Mouse (Mus musculus): ENCODE data around the gene Adcy3. TPM values are rescaled to one million over a fixed set of nuclear protein-coding genes. Genes with fewer than 3 reads are reported as not detected.

Adcy3 gene
- polyA plus RNA-seq, 1 experiment from 2014 or later: 2.2 TPM

DNA sequence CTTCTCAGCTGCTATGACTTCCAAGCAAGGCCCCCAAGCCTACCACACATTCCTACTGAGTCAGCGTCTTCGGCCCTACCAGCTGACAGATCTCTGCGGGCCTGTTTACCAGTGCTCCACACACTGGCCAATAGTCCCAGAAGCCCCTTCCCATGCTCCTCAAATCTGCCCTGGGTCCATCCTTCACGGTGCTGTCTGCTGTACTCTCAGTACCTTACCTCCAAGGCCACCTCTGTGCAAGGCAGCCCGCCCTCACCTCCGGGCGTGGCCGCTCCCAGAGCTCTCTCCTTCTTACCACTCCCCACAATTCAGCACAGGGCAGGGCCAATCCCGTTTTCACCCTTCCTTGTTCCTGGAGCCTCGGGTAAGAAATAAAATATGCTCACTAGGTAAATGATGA is 112.8 kb downstream of the Adcy3 start:
- Histone ChIP-seq H3K9me3 (ENCODE audit: control insufficient read depth, low read length) (no peaks in the 10 kb centered on the region), H3K4me2 (no peak overlapping the region), H3K27me3 (ENCODE audit: control insufficient read depth, insufficient read depth, low read length) (no peaks in the 10 kb centered on the region), H3K9ac (ENCODE audit: low read length) (no peak overlapping the region), H3K4me1 (ENCODE audit: control insufficient read depth, insufficient read depth, low read length) (no peaks in the 10 kb centered on the region), H3K4me3 (ENCODE audit: low read depth, low read length) (no peak overlapping the region), H3K27ac (ENCODE audit: low read depth, low read length) (no peak overlapping the region), H3K36me3 (ENCODE audit: control insufficient read depth, insufficient read depth, low read length) (no peaks in the 10 kb centered on the region)
- ATAC-seq (ENCODE audit: low FRiP score) (no peak), DNase-seq (ENCODE audit: low spot score, missing footprints) (no peak)
- WGBS: 89% methylated on average over 10 of the region's 10 CpGs

DNA sequence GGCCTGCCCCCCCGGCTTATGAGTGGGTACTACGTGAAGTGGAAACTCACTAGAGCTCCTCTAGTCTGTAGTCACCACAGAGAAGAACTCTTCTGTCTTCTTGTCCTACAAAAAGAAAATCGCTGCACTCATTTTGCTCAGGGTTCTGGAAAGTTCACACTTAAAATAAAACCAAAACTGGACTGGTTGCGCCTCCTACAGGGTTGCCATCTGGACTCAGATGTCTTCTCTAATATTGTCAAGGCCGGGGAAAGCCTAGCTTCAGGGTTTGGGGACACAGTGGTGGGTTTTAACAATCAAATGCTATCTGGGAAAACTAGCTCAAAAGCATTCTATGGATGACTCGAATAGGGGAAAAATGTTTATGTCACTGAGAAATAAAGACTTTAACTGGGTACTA is 116.9 kb downstream of the Adcy3 start:
- Histone ChIP-seq H3K4me3 (ENCODE audit: low read depth, low read length) (no peak overlapping the region), H3K27me3 (ENCODE audit: control insufficient read depth, insufficient read depth, low read length) (no peaks in the 10 kb centered on the region), H3K36me3 (ENCODE audit: control insufficient read depth, insufficient read depth, low read length) (no peaks in the 10 kb centered on the region), H3K9me3 (ENCODE audit: control insufficient read depth, low read length) (no peaks in the 10 kb centered on the region), H3K4me1 (ENCODE audit: control insufficient read depth, insufficient read depth, low read length) (no peaks in the 10 kb centered on the region), H3K27ac (ENCODE audit: low read depth, low read length) (no peak overlapping the region), H3K9ac (ENCODE audit: low read length) (no peak overlapping the region), H3K4me2 (no peak overlapping the region)
- no peak for ATAC-seq (ENCODE audit: low FRiP score)
- no peak for DNase-seq (ENCODE audit: low spot score, missing footprints)
- WGBS: 87% methylated on average over 6 of the region's 6 CpGs

DNA sequence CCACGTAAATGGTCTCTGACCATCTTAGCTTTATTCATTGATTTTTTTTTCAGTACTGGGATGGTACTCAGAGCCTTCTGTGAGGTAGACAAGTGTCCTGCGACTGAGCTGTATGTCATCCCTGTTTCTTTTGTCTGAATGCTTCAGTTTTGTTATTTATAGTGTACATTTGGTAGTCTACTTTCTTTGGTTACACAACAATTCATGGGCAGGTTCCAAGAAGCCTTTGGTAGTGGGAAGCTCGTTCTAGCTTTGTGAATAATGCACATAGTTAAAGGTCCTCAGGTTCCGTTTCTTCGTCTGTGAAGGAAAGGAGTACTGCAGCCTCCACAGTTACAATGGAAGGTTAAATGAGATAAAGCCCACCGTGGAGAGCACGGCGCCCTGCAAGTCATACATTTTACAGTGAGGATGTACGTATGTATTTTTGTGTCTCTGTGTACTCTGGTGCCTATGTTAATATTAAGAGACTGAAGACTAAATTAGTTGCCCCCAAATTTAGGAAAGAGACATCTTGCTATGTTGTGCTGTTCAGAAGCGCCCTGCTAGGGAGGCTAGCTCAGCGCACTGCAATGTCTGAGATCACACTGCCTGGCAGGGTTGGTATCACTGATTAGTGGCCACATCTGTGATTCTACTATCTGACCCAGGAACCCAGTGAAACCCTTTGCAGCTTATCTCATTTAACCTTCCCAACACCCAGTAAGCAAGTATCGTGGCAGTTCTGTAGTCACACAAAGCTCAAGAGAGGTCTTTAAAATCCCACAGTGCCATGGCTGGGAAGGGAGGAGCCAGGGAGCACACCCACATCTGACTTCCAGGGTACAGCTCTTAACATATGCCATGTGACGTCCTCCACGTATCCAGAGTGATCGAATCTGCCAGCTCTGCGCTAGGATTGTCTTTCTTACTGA is 120.1 kb downstream of the Adcy3 start:
- Histone ChIP-seq H3K4me2 (no peak overlapping the region), H3K27me3 (ENCODE audit: control insufficient read depth, insufficient read depth, low read length) (no peaks in the 10 kb centered on the region), H3K4me1 (ENCODE audit: control insufficient read depth, insufficient read depth, low read length) (no peaks in the 10 kb centered on the region), H3K9ac (ENCODE audit: low read length) (no peak overlapping the region), H3K4me3 (ENCODE audit: low read depth, low read length) (no peak overlapping the region), H3K27ac (ENCODE audit: low read depth, low read length) (no peak overlapping the region), H3K9me3 (ENCODE audit: control insufficient read depth, low read length) (no peaks in the 10 kb centered on the region), H3K36me3 (ENCODE audit: control insufficient read depth, insufficient read depth, low read length) (no peaks in the 10 kb centered on the region)
- 90% methylated on average over 16 of the region's 16 CpGs for WGBS
- ATAC-seq (ENCODE audit: low FRiP score) (no peak), DNase-seq (ENCODE audit: low spot score, missing footprints) (no peak)

Other genes with a start within 250 kb of the Adcy3 start
- 6.9 and 7.3 TPM in 2 replicates for gene Pomc, start 178.2 kb upstream of the Adcy3 start, polyA plus RNA-seq (2014; fragmentation: Nextera tagmentation; extraction: Ambion mirVana)
- gene Efr3b, start 94.2 kb upstream of the Adcy3 start, polyA plus RNA-seq (2014; fragmentation: Nextera tagmentation; extraction: Ambion mirVana): 11.4 and 11.7 TPM in 2 replicates
- gene Dnajc27, start 50.5 kb upstream of the Adcy3 start, polyA plus RNA-seq (2014; fragmentation: Nextera tagmentation; extraction: Ambion mirVana): 9.9 and 11.4 TPM in 2 replicates
- gene Ptrhd1, start 100.9 kb downstream of the Adcy3 start, polyA plus RNA-seq (2014; fragmentation: Nextera tagmentation; extraction: Ambion mirVana): 5.8 and 6.5 TPM in 2 replicates
- gene Cenpo, start 101.2 kb downstream of the Adcy3 start, polyA plus RNA-seq (2014; fragmentation: Nextera tagmentation; extraction: Ambion mirVana): 19.7 and 21.9 TPM in 2 replicates